Mouse (Mus musculus) heart, embryonic 12.5 days (tissue): ENCODE data around the gene Spn. TPM values are rescaled to one million over a fixed set of nuclear protein-coding genes. Genes with fewer than 3 reads are reported as not detected.

Source experiments
- ATAC-seq: fragments of 200-750 bp; cut with Nextera tagmentation; 2 replicates; pipeline ENCODE4 v1.8.0; 2017; ENCODE audit warnings: moderate TSS enrichment, moderate library complexity; ENCODE audit not compliant: insufficient number of reproducible peaks, low FRiP score
- H3K27ac ChIP-seq: fragments of 300-500 bp; sonication (generic); 2 replicates; pipeline ENCODE4 v1.5.1; 2016; ENCODE audit warnings: mild to moderate bottlenecking, moderate library complexity; ENCODE audit not compliant: poor library complexity, severe bottlenecking
- H3K27me3 ChIP-seq: fragments of 300-500 bp; sonication (generic); replicated peaks from 2 replicates; pipeline ENCODE4 v1.6.1; 2016; ENCODE audit warnings: mild to moderate bottlenecking, moderate library complexity
- H3K36me3 ChIP-seq: fragments of 300-500 bp; sonication (generic); 2 replicates; pipeline ENCODE4 v1.6.1; 2016; ENCODE audit warnings: mild to moderate bottlenecking, moderate library complexity
- H3K4me1 ChIP-seq: fragments of 300-500 bp; sonication (generic); replicated peaks from 2 replicates; pipeline ENCODE4 v1.6.1; 2016; ENCODE audit warnings: mild to moderate bottlenecking
- H3K4me2 ChIP-seq: fragments of 300-500 bp; sonication (generic); 2 replicates; pipeline ENCODE4 v1.6.1; 2016; ENCODE audit warnings: mild to moderate bottlenecking, moderate library complexity
- H3K4me3 ChIP-seq: fragments of 300-500 bp; sonication (generic); 2 replicates; pipeline ENCODE4 v1.5.1; 2016; ENCODE audit warnings: mild to moderate bottlenecking
- H3K9ac ChIP-seq: fragments of 300-500 bp; sonication (generic); 2 replicates; pipeline ENCODE4 v1.6.1; 2016; ENCODE audit warnings: mild to moderate bottlenecking, moderate library complexity
- H3K9me3 ChIP-seq: fragments of 300-500 bp; sonication (generic); replicated peaks from 2 replicates; pipeline ENCODE4 v1.6.1; 2016; ENCODE audit warnings: mild to moderate bottlenecking, moderate library complexity
- WGBS: fragments of 180-500 bp; shearing (Covaris S2); methylation state at CpG from one replicate; pipeline ENCODE4 v1.1.7; 2016; 5-methylcytosine and 5-hydroxymethylcytosine counted together
- polyA plus RNA-seq: library from polyadenylated mRNA; unstranded; fragments of >200 nt; fragmentation: Nextera tagmentation; extraction: Ambion mirVana; gene quantifications from 2 replicates; pipeline ENCODE4 v1.2.1, GENCODE M21; 2016

Gene Spn
- polyA plus RNA-seq, 1 experiment from 2014 or later, result 0.17 TPM

- H3K27ac ChIP-seq, result no peak overlapping the region
- H3K4me2 ChIP-seq, result no peak overlapping the region
- H3K9ac ChIP-seq, result no peak overlapping the region
- ATAC-seq, result no peak; the same call in 1 of the 2 replicates
- H3K36me3 ChIP-seq, result no peaks in the 10 kb centered on the region
- H3K27me3 ChIP-seq, result peaks cover 8% of the 10 kb centered on the region; the same call in 1 of the 2 replicates
- H3K9me3 ChIP-seq, result no peaks in the 10 kb centered on the region
- H3K4me3 ChIP-seq, result no peak overlapping the region
- 59% methylated on average over 6 of the region's 6 CpGs for WGBS
- no peaks in the 10 kb centered on the region; the same call in 1 of the 2 replicates for H3K4me1 ChIP-seq
Measured at GRCm38 (mm10) chr7:127103960-127104359, 33.7 kb downstream of the Spn start.

DNA sequence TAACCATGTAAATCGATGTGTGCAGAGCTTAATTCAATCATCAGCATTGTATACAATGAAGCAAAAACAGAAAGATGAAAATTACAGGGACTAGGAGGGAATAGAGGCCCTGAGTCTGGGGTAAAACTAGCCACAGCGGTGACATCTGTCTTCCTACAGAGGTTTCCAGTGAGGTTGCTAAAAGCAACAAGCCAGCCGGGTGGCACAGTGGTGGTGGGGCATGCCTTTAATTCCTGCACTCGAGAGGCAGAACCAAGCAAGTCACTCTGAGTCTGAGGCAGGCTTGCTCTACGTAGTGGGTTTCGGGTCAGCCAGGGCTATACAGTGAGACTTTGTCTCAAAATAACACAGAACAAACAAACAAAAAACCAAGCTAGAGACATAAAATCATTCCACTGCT, 35.5 kb downstream of the Spn start:
- Histone ChIP-seq H3K27ac (no peak overlapping the region), H3K4me3 (no peak overlapping the region), H3K4me2 (no peak overlapping the region), H3K36me3 (no peaks in the 10 kb centered on the region), H3K4me1 (no peaks in the 10 kb centered on the region; the same call in 1 of the 2 replicates), H3K27me3 (peaks cover 8% of the 10 kb centered on the region; the same call in 1 of the 2 replicates), H3K9ac (no peak overlapping the region), H3K9me3 (no peaks in the 10 kb centered on the region)
- no peak for ATAC-seq
- WGBS, result 63% methylated on average over 6 of the region's 6 CpGs

DNA sequence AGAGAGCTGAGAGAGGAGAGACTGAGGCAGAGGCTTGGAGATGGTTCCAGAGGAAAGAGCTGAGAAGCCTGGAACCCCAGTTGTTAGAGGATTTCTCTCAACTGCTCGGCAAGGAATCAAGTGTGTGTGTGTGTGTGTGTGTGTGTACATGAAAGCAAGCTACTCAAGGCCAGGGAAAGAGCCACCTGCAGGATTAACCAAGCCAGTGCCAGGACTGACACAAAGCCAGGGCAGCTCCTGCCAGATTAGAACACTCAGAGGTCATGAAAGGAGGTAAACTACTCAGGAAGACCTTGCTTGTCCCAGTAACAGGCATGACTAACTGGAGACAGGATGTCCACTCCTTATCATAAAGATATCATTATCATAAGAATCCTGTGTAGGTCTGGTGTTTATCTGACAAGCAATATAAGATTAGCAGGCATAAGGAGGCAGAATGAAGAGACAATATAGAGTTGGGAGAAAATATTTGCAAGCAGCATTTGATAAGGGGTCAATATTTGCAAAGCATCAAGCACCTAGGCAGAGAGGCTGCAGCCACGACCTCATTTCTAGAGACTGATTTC, 36.1 kb downstream of the Spn start:
- H3K9ac ChIP-seq, result no peak overlapping the region
- 14% methylated on average over 2 of the region's 2 CpGs for WGBS
- no peak for ATAC-seq

DNA sequence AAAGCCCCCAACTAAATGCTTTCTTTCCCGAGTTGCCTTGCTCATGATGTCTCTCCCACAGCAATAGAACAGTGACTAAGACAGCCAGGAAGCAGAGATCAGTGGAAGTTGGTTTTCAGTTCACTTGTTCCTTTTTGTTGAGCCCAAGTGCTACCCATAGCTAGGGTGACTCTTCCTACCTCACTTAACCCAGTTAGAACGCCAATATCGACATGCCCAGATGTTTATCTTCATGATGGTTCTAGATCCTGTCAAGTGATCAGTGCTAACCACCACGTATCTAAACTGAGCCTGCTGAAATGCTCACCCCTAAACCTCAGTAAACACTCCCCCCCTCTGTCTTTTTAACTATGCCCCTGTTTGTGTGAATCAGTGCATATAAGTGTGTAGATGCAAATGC, 38.1 kb downstream of the Spn start:
- no peak overlapping the region for H3K4me3 ChIP-seq
- no peak overlapping the region for H3K27ac ChIP-seq
- H3K36me3 ChIP-seq, result no peaks in the 10 kb centered on the region
- no peaks in the 10 kb centered on the region for H3K27me3 ChIP-seq
- ATAC-seq, result no peak
- H3K4me1 ChIP-seq, result no peaks in the 10 kb centered on the region; the same call in 1 of the 2 replicates
- H3K4me2 ChIP-seq, result no peak overlapping the region
- no peaks in the 10 kb centered on the region; the same call in 1 of the 2 replicates for H3K9me3 ChIP-seq
- H3K9ac ChIP-seq, result no peak overlapping the region
- 81% methylated on average over 4 of the region's 4 CpGs for WGBS

More for the DNA sequence above, 36.1 kb downstream of the Spn start:
- H3K9me3 ChIP-seq, result no peaks in the 10 kb centered on the region
- no peak overlapping the region for H3K4me2 ChIP-seq
- no peaks in the 10 kb centered on the region for H3K36me3 ChIP-seq
- H3K4me1 ChIP-seq, result no peaks in the 10 kb centered on the region; the same call in 1 of the 2 replicates
- peaks cover 7% of the 10 kb centered on the region; the same call in 1 of the 2 replicates for H3K27me3 ChIP-seq
- H3K4me3 ChIP-seq, result no peak overlapping the region
- no peak overlapping the region for H3K27ac ChIP-seq

DNA sequence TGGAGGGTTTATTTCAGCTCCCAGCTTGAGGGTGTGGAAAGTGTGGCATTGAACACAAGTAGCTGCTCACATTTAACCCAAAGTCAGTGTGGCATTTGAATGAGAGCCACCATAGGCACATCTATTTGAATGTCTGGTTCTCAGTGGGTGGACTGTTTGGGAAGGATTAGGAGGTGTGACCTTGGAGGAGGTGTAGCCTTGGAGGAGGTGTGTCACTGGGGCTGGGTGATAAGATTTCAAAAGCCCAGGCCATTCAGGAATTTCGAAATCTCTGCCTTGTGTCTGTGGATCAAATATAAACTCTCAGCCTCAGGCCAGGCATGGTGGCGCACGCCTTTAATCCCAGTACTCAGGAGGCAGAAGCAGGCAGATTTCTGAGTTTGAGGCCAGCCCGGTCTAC, 38.7 kb downstream of the Spn start:
- Histone ChIP-seq H3K4me2 (no peak overlapping the region), H3K9me3 (no peaks in the 10 kb centered on the region; the same call in 1 of the 2 replicates), H3K4me1 (no peaks in the 10 kb centered on the region; the same call in 1 of the 2 replicates), H3K4me3 (no peak overlapping the region), H3K27ac (no peak overlapping the region), H3K9ac (no peak overlapping the region), H3K27me3 (no peaks in the 10 kb centered on the region), H3K36me3 (no peaks in the 10 kb centered on the region)
- whole genome bisulfite sequencing, result 88% methylated on average over 4 of the region's 4 CpGs
- ATAC-seq, result no peak

DNA sequence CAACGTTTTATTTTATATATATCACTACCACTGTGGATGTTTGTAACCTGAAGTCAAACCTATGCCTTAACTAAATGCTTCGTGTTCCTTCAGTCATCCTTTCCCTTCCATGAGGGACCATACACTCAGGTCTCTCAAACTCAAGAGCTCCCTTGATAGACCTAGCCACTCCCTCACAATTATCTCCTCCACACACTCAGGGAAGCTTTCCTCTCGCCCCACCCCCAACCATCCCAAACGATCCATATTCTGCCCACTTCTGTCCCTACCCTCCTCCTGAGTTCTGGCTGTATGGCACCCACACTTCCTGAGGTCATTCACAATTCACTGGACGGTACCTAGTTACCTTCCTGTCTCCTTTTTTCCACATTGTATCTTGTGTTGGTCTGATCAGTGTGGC, 39.1 kb downstream of the Spn start:
- Histone ChIP-seq H3K9ac (no peak overlapping the region), H3K4me3 (no peak overlapping the region), H3K27me3 (no peaks in the 10 kb centered on the region), H3K9me3 (no peaks in the 10 kb centered on the region; the same call in 1 of the 2 replicates), H3K36me3 (no peaks in the 10 kb centered on the region), H3K27ac (no peak overlapping the region), H3K4me2 (no peak overlapping the region), H3K4me1 (no peaks in the 10 kb centered on the region; the same call in 1 of the 2 replicates)
- ATAC-seq, result no peak
- 79% methylated on average over 5 of the region's 5 CpGs for WGBS

GRCm38 (mm10) chr7:127096456-127096855, 41.2 kb downstream of the Spn start:
- Histone ChIP-seq H3K27me3 (no peaks in the 10 kb centered on the region), H3K9ac (no peak overlapping the region), H3K27ac (no peak overlapping the region), H3K36me3 (no peaks in the 10 kb centered on the region), H3K4me3 (no peak overlapping the region), H3K9me3 (no peaks in the 10 kb centered on the region; the same call in 1 of the 2 replicates), H3K4me1 (peaks cover 3% of the 10 kb centered on the region; the same call in 1 of the 2 replicates), H3K4me2 (no peak overlapping the region)
- 71% methylated on average over 7 of the region's 7 CpGs for WGBS
- no peak for ATAC-seq

DNA sequence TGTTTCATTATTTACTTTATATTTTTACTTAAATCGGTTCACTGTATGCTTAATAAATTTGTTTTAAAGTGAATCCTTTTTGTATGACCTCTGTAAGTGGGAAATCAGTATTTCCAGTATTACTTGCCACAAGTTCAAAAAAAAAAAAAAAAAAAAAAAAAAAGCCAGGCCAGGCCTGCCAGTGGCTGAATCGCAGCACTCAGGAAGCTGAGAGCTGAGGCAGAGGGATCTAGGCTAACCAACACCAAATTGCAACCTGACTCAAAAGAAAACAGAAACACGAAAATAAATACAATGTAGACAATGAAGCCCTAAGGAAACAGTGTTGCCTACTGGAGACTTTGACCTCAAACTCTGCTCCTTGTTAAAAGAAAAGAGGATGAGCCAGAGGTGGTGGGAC, 43.7 kb downstream of the Spn start:
- no peak overlapping the region for H3K9ac ChIP-seq
- no peaks in the 10 kb centered on the region for H3K36me3 ChIP-seq
- H3K27me3 ChIP-seq, result no peaks in the 10 kb centered on the region
- ATAC-seq, result no peak
- WGBS, result 66% methylated on average over 3 of the region's 3 CpGs
- H3K4me2 ChIP-seq, result no peak overlapping the region
- H3K27ac ChIP-seq, result no peak overlapping the region
- no peak overlapping the region for H3K4me3 ChIP-seq
- no peaks in the 10 kb centered on the region; the same call in 1 of the 2 replicates for H3K9me3 ChIP-seq
- H3K4me1 ChIP-seq, result peaks cover 14% of the 10 kb centered on the region

- ATAC-seq, result peak; percentile 74; the same call in 1 of the 2 replicates
- no peaks in the 10 kb centered on the region for H3K36me3 ChIP-seq
- no peaks in the 10 kb centered on the region; the same call in 1 of the 2 replicates for H3K9me3 ChIP-seq
- 62% methylated on average over 16 of the region's 16 CpGs for WGBS
- 0 out of 2 replicates have a peak within 1 kb of the TSS, but pooled peaks have one; percentile 1 for H3K4me3 ChIP-seq
- no peaks in the 10 kb centered on the region for H3K27me3 ChIP-seq
- H3K4me2 ChIP-seq, result peak within 1 kb of the TSS; percentile 32
- no peak within 1 kb of the TSS for H3K9ac ChIP-seq
- H3K27ac ChIP-seq, result no peak within 1 kb of the TSS
- H3K4me1 ChIP-seq, result peaks cover 17% of the 10 kb centered on the region
Measured at GRCm38 (mm10) chr7:127091114-127091896, 46.3 kb downstream of the Spn start, which contains the start of gene AI467606. TSS of gene AI467606 (plus strand) at chr7:127091359.

DNA sequence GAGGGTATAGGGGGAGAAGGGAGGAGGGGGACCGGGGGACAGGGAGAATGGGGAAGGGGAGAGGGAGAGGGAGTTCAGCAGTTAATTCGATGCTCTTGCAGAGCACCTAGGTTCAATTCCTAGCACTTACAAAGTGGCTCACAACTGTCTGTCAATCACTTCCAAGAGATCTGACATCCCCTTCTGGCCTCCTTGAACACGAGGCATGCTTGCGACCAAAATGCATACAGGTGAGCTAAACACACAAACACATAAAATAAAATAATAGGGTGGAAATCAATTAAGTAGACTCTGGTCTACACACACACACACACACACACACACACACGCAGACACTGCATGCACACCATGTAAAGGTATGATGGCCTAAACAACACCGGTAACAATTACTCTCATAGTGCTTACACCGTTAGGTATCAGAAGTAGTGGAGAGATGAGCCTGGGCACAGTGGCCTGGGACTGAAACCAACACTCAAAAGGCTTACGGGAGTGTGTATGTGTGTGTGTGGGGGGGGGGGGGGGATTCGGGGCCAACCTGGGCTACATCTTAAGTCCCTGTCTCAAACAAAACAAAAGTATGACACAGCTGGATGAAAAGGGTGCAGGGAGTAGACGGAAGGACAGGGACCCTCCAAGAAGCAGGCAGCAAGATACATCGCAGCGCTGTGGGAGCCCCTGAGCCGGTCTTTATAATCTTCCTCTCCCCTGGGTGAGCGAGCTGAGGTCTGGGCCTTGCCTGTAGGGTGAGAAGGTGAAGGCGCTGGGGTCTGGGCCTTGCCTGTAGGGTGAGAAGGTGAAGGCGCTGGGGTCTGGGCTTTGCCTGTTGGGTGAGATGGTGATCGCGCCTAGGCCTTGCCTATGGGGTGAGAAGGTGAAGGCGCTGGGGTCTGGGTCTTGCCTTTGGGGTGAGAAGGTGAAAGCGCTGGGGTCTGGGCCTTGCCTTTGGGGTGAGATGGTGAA, 47.2 kb downstream of the Spn start:
- Histone ChIP-seq H3K9ac (no peak overlapping the region), H3K27ac (no peak overlapping the region), H3K4me3 (no peak overlapping the region), H3K4me2 (0 out of 2 replicates have a peak overlapping the region, but pooled peaks have one; percentile 32), H3K27me3 (no peaks in the 10 kb centered on the region), H3K36me3 (no peaks in the 10 kb centered on the region), H3K9me3 (no peaks in the 10 kb centered on the region), H3K4me1 (peaks cover 20% of the 10 kb centered on the region)
- 75% methylated on average over 20 of the region's 20 CpGs for WGBS
- ATAC-seq, result no peak
